Mouse (Mus musculus) ovary, postnatal 14 days (tissue): Measurements from ENCODE around the gene Rassf9.

Experiments used
- DNase-seq: peaks from one replicate; pipeline ENCODE4 v3.0.0; 2022; ENCODE audit warnings: low spot score

Gene Rassf9

DNA sequence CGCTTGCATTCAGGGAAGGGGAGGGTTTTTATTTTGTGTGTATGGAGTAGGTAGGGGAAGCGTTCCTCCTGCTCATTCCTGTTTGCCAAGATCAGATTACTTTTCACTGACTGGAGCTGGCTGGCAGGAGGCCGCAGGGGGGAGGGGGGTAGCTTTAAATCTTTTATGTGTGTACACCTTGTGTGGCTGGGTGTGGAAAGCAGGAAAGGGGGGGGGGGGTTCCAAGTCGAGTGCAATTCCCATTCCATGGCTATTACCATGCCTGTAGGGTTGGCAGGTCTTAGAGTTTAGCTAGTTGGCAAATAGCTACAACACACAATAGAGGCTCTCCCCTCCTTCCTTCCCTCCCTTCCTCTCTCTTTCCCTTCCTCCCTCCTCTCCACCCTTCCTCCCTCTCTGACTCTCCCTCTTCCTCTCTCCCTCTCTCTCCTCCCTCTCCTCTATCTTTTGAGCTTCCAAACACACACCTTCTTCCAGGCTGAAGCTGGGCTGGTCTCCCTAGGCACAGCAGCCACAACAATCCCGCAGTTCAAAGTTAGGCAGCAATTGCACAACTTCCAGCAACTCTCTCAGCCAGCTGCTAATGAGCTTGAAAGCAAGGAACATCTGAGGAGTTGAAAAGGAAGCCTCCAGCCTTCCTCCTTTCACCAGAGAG, at the start of gene Rassf9:
Gene Rassf9 (plus strand): TSS at position 416 of the 655 bp plus-strand sequence.
- peak; percentile 19 for DNase-seq

DNA sequence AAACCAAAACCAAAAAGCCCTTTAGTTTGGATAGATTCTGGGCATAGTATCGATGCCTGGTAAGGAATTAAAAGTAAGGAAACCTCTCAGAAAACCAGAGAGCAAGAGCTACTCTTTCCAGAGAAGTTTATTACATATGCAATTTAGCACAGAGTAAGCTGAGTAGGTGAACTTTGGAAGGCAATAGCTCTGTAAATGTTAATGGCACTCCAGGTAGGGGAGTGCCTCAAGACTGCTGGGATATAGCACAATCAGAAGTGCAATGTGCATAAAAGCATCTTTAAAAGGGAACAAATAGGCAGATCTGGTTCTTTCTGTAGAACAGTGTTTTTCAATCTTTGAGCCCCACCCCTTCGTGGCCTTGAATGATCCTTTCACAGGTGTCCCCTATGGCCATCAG, 42.6 kb upstream of the Rassf9 start:
- no peak for DNase-seq

DNA sequence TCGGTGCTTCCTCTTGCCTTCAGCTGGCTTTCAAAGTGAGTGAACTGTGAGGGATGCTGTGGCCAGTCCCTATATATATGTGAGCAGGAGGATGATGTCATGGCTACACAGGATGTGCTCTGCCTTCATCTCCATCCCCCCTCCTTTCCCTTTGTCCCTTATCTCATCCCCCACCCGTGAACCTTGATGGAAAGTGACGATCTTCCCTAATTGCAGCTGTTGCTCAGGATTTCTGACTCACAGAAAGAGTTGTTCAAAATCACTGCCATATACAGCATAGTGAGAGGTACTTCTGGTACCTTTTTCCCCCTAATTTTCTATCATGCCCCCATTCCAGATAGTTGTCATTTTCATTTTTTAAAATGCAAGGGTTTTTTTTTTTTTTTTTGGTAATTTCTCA, 21.6 kb upstream of the Rassf9 start, which contains the start of gene Nts:
Gene Nts (minus strand): TSS at position 101 of the 400 bp plus-strand sequence.
- DNase-seq: no peak

DNA sequence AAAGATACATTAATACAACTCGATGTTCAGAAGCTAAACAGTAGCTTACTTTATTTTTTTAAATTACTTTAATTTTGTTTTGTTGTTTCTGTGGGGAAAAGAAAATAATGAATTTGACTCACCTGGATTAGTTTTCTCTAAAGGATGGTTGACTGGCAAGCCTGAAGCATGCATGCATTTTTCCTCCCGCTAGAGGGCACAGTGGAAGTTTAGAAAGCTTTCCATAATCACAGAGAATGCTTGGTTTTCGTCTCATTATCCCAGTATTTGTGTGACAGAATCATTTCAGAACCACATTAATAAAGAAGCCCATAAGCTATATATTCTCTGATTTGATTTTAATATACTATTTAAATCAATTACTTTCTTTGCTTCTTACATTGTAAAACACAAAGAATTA, 20.2 kb upstream of the Rassf9 start:
- DNase-seq: peak; percentile 24

DNA sequence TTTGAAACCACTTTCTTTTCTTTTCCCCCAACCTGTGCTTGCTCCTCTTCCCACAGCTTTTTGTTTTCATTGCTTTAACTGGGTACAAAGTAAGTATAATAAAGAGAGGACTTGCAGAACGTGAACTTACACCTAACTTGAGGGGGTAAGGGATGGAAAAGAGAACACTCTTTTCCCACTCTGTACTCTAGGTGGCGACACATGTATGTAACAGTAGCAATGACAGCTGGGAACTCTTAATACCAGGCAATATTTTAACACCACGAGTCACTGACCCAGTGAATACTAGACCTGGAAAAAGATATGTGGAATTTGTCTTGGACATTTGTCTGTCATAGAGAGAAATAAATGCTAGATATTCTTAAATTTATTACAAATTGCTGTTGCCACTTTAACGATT, 13.3 kb upstream of the Rassf9 start:
- DNase-seq: peak; percentile 23

DNA sequence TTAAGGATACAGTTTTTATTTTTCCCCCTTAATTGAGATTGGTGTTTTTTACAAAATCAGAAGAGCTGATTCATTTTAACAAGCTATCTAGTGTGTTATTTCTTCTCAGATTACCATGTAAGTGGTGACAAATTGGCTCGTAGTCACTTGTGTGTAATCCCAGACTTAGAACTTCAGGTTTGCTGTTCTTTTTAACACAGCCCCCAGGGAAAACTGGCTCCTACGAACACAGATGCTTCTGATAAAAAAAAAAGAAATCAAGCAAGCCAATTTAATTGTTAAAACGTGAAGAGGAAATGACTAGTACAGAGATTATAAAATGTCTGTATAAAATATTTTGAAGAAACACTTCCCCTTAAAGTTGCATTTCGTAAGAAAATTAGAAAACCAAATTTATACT, 4.6 kb upstream of the Rassf9 start:
- DNase-seq: no peak

DNA sequence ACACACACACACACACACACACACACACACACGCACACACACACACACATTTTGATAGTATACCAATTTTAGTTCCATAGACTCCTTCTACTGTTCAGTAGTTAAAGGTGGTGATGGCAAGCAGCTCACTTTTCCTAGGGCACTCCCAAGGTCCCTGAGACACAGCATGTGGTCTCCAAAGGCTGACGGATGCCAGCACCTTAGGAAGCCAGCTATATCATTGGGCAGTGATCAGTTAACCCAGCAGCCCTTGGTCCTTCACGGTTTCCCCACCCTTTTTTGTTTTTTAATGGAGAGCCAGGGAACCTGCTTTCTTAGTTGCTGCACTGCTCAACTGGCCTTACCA, 588 bp upstream of the Rassf9 start:
- DNase-seq: no peak

DNA sequence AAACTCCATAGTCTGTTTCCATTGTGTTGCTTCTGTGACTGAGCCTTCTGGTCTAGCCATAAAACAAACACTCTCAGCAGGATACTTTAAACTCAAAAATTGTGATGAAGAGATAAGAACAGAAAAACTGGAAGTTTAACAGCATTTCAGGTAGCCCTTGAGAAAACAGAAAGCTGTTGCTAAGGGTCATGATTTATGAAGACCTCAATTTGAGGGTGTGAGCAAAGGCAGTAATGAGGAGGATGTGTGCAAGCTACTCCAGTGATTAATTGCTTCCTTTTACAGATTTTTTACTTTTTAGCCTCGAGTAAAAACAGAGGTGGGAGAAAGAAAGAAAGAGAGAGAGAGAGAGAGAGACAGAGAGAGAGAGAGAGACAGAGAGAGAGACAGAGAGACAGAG, 2.1 kb downstream of the Rassf9 start:
- no peak for DNase-seq

DNA sequence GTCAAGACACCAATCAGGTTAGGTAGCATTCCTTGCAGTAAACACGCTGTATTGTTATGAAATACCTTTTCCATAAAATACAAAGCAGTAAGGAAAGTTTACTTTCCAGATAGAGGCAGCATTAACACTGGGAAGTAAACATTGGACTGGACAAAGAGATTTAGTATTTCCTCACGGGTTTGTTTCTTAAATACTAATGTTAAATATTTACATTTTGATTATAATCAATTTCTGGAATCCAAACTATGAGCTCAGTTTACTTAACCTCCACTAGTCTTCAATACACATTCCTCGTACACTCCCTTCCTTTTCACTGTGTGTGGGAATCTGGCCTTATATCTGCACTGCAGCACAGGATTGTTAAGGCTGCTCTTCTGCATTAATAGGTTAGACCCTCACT, 15.9 kb downstream of the Rassf9 start:
- DNase-seq: no peak

DNA sequence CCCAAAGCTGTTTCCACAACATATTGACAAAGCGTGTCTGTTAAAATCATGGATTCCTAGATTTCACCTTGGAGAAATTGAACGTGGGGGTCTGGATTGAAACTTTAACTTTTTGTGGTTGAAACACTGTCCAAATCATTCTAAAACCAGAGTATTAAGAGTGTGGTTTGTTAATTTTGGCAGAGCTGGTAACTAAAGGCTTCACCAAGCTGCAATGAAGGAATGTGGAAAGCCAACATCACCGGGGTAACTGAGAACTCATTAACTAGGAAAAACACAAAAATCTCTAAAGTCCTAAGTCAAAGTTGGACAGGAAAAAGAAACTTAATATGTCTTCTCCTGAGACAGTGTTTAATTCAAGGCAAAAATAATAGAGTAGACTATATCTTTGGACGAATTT, 41.9 kb downstream of the Rassf9 start:
- DNase-seq: no peak

DNA sequence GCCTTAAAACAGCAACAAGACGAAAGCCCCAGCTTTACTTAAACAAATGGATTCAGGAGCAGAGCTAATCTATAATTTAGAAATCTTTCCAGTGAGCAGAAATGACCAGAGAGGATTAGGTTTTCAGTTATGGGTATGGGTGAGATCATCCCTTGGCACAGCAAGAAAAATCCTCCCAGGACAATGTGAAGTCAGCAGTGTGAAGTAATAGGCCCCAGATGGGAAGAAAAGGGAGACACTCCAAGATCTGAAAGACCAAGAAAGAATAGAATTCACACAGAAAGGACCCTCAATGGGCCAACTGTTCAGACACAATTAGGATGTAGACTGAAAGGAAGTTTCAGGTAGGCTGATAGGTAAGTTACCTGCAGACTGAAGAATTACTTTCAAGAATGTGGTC, 50.5 kb downstream of the Rassf9 start:
- DNase-seq: no peak

DNA sequence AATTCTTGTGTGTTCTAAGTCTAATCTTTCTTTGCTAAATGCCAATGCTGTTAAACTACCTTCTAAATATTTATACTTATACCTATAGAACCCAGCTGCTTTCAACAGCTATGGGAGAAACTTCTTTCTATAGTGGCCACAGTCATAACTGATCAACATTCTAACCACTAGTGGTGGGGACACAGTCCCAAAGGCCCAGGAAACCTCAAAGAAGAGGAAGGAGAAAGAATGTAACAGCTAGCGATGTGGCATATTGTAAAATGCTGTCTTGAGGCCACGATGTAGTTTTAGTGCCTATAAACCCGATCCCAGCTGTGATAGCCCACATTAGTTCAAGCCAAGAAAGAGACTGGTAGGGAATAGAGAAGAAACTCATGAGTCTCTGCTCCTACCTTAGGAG, 65.9 kb downstream of the Rassf9 start:
- no peak for DNase-seq

DNA sequence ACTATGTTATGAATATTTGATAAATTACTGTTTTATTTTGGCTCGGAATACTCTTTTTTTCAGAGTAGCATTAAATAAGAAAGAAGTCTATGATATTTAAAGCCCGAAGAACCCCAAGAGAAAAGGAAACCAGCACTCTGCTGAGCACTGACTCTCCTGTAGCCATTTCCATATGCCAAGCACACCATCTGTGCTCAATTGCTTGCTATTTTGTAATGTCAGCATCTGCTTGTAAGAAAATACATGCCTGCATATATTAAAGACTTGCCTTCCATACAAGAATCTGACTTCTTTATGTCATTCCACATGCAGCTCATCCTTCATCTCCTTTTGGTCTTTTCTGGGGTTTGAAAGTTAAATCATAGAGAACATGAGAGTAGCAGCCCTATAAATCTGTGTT, 82.3 kb downstream of the Rassf9 start:
- no peak for DNase-seq
